Mouse (Mus musculus): ENCODE measurements at regions not wholly inside any gene's neighbourhood (a gene's known extent, or its start where the extent isn't known, plus 50 kb on each side); places are given as distances from the start of the nearest gene placed in this dataset.

DNA sequence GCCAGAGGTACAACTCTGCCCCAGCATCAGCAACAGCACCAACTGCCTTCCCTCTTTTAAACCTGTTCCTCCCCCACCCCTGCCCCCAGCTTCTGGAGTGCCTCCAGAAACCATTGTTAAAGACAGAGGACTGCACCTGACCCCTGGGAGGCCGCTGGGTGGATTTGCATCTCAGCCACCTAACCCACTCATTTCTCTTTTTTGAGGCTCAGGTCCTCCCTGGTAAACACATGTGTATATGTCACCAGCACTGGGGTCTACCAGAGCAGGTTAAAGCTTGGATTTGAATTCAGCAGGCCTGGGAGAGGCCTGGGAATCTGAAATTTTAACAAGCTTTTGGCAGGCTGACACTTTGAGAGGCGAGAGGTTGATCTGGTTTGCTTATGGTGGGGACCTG is 63.5 kb upstream of the Kazn start:
- Histone ChIP-seq H3K27ac (ENCODE audit: low read depth, low read length) (no peak overlapping the region), H3K27me3 (ENCODE audit: control insufficient read depth, insufficient read depth, low read length) (no peaks in the 10 kb centered on the region), H3K36me3 (ENCODE audit: control insufficient read depth, insufficient read depth, low read length) (no peaks in the 10 kb centered on the region), H3K9ac (ENCODE audit: low read depth, low read length) (no peak overlapping the region), H3K4me2 (replicated peaks; ENCODE audit: low read depth, low read length) (no peak overlapping the region), H3K4me1 (ENCODE audit: control insufficient read depth, insufficient read depth, low read length) (peaks cover 14% of the 10 kb centered on the region), H3K9me3 (ENCODE audit: control insufficient read depth, low read length) (no peaks in the 10 kb centered on the region), H3K4me3 (ENCODE audit: low read length) (no peak overlapping the region)
- ATAC-seq (ENCODE audit: low FRiP score, low TSS enrichment), result no peak
- 76% methylated on average over 2 of the region's 2 CpGs for WGBS

GRCm38 (mm10) chr4:142302041-142302723 is 63.0 kb upstream of the Kazn start:
- 54% methylated on average over 8 of the region's 8 CpGs for WGBS
- H3K27ac ChIP-seq (ENCODE audit: low read depth, low read length), result no peak overlapping the region
- H3K9ac ChIP-seq (ENCODE audit: low read depth, low read length), result no peak overlapping the region
- H3K4me1 ChIP-seq (ENCODE audit: control insufficient read depth, insufficient read depth, low read length), result peaks cover 9% of the 10 kb centered on the region
- no peak overlapping the region for H3K4me2 ChIP-seq (replicated peaks; ENCODE audit: low read depth, low read length)
- no peaks in the 10 kb centered on the region for H3K9me3 ChIP-seq (ENCODE audit: control insufficient read depth, low read length)
- H3K4me3 ChIP-seq (ENCODE audit: low read length), result no peak overlapping the region
- H3K36me3 ChIP-seq (ENCODE audit: control insufficient read depth, insufficient read depth, low read length), result no peaks in the 10 kb centered on the region
- H3K27me3 ChIP-seq (ENCODE audit: control insufficient read depth, insufficient read depth, low read length), result no peaks in the 10 kb centered on the region
- ATAC-seq (ENCODE audit: low FRiP score, low TSS enrichment), result no peak

- Histone ChIP-seq H3K4me1 (ENCODE audit: control insufficient read depth, insufficient read depth, low read length) (no peaks in the 10 kb centered on the region), H3K36me3 (ENCODE audit: control insufficient read depth, insufficient read depth, low read length) (no peaks in the 10 kb centered on the region), H3K4me2 (replicated peaks; ENCODE audit: low read depth, low read length) (no peak overlapping the region), H3K9me3 (ENCODE audit: control insufficient read depth, low read length) (no peaks in the 10 kb centered on the region), H3K27ac (ENCODE audit: low read depth, low read length) (no peak overlapping the region), H3K9ac (ENCODE audit: low read depth, low read length) (no peak overlapping the region), H3K4me3 (ENCODE audit: low read length) (no peak overlapping the region), H3K27me3 (ENCODE audit: control insufficient read depth, insufficient read depth, low read length) (no peaks in the 10 kb centered on the region)
- 79% methylated on average over 10 of the region's 10 CpGs for WGBS
- ATAC-seq (ENCODE audit: low FRiP score, low TSS enrichment), result no peak
Observed at GRCm38 (mm10) chr4:142298770-142299337, 59.7 kb upstream of the Kazn start.

GRCm38 (mm10) chr4:142292760-142293159 is 53.6 kb upstream of the Kazn start:
- Histone ChIP-seq H3K9ac (ENCODE audit: low read depth, low read length) (no peak overlapping the region), H3K9me3 (ENCODE audit: control insufficient read depth, low read length) (no peaks in the 10 kb centered on the region), H3K27me3 (ENCODE audit: control insufficient read depth, insufficient read depth, low read length) (no peaks in the 10 kb centered on the region), H3K27ac (ENCODE audit: low read depth, low read length) (no peak overlapping the region), H3K4me2 (replicated peaks; ENCODE audit: low read depth, low read length) (no peak overlapping the region), H3K36me3 (ENCODE audit: control insufficient read depth, insufficient read depth, low read length) (no peaks in the 10 kb centered on the region), H3K4me1 (ENCODE audit: control insufficient read depth, insufficient read depth, low read length) (no peaks in the 10 kb centered on the region), H3K4me3 (ENCODE audit: low read length) (no peak overlapping the region)
- 77% methylated on average over 7 of the region's 7 CpGs for WGBS
- no peak for ATAC-seq (ENCODE audit: low FRiP score, low TSS enrichment)

GRCm38 (mm10) chr4:142292334-142292733 is 53.1 kb upstream of the Kazn start:
- H3K9me3 ChIP-seq (ENCODE audit: control insufficient read depth, low read length), result no peaks in the 10 kb centered on the region
- H3K4me3 ChIP-seq (ENCODE audit: low read length), result no peak overlapping the region
- H3K27me3 ChIP-seq (ENCODE audit: control insufficient read depth, insufficient read depth, low read length), result no peaks in the 10 kb centered on the region
- no peak overlapping the region for H3K4me2 ChIP-seq (replicated peaks; ENCODE audit: low read depth, low read length)
- no peak overlapping the region for H3K27ac ChIP-seq (ENCODE audit: low read depth, low read length)
- ATAC-seq (ENCODE audit: low FRiP score, low TSS enrichment), result no peak
- WGBS, result 83% methylated on average over 9 of the region's 9 CpGs
- no peaks in the 10 kb centered on the region for H3K4me1 ChIP-seq (ENCODE audit: control insufficient read depth, insufficient read depth, low read length)
- no peaks in the 10 kb centered on the region for H3K36me3 ChIP-seq (ENCODE audit: control insufficient read depth, insufficient read depth, low read length)
- no peak overlapping the region for H3K9ac ChIP-seq (ENCODE audit: low read depth, low read length)

DNA sequence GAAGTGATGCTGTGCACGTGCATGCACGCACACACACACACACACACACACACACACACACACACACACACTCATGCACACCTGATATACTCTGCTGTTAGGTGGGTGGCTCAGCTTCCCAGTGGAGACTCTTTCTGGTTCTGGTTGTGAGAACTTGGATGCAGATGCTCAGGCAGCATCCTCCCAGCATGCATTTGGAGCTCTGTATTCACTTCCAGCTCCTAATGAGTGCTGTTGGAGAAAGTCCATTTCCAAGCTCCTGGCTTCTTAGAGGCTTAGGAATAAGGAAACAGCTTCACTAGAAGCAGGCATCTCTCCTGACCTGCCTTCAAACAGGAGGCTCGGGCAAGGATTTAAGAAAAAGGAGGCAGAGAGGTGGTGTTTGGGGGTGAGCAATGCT is 52.2 kb upstream of the Kazn start:
- H3K27ac ChIP-seq (ENCODE audit: low read depth, low read length), result no peak overlapping the region
- H3K36me3 ChIP-seq (ENCODE audit: control insufficient read depth, insufficient read depth, low read length), result no peaks in the 10 kb centered on the region
- no peak for ATAC-seq (ENCODE audit: low FRiP score, low TSS enrichment)
- H3K9me3 ChIP-seq (ENCODE audit: control insufficient read depth, low read length), result no peaks in the 10 kb centered on the region
- WGBS, result 93% methylated on average over 3 of the region's 3 CpGs
- no peaks in the 10 kb centered on the region for H3K27me3 ChIP-seq (ENCODE audit: control insufficient read depth, insufficient read depth, low read length)
- H3K4me1 ChIP-seq (ENCODE audit: control insufficient read depth, insufficient read depth, low read length), result no peaks in the 10 kb centered on the region
- no peak overlapping the region for H3K4me2 ChIP-seq (replicated peaks; ENCODE audit: low read depth, low read length)
- H3K4me3 ChIP-seq (ENCODE audit: low read length), result no peak overlapping the region
- no peak overlapping the region for H3K9ac ChIP-seq (ENCODE audit: low read depth, low read length)

All from kidney, embryonic 14.5 days (tissue).